Mouse (Mus musculus) lung, adult 2 months (tissue): ENCODE data around the gene Tnfrsf13c.

Experiments
- CTCF ChIP-seq: fragments of 200-500 bp; IDR thresholded peaks from 2 replicates; pipeline ENCODE4 v1.5.1; 2011; ENCODE audit warnings: mild to moderate bottlenecking, low read length, control low read depth; ENCODE audit not compliant: insufficient read depth
- POLR2A ChIP-seq: fragments of 200-500 bp; IDR thresholded peaks from 2 replicates; pipeline ENCODE4 v1.6.1; 2011; ENCODE audit warnings: low read depth, mild to moderate bottlenecking, control low read depth, low read length, borderline replicate concordance; ENCODE audit errors: extremely low read depth

- TF ChIP-seq CTCF: no peak
- TF ChIP-seq POLR2A: no peak
Observed at GRCm38 (mm10) chr15:82268185-82268584, 44.0 kb upstream of the Tnfrsf13c start.
